Mouse (Mus musculus) liver, adult 2 months (tissue): ENCODE results near the gene Snd1. TPM values are rescaled to one million over a fixed set of nuclear protein-coding genes. Genes with fewer than 3 reads are reported as not detected.

Experiments
- DNase-seq: peaks from one replicate; pipeline ENCODE4 v3.0.0-alpha.2; 2011; ENCODE audit warnings: low read depth, low spot score; ENCODE audit errors: extremely low read depth
- H3K27ac ChIP-seq: fragments of 200-500 bp; replicated peaks from 2 replicates; pipeline ENCODE4 v1.5.1; 2012; ENCODE audit warnings: low read depth, mild to moderate bottlenecking, control low read depth, inconsistent platforms, low read length; ENCODE audit not compliant: insufficient read depth
- H3K27me3 ChIP-seq: fragments of 200-500 bp; 2 replicates; pipeline ENCODE4 v1.6.1; 2012; ENCODE audit warnings: mild to moderate bottlenecking, moderate library complexity, low read length, inconsistent platforms; ENCODE audit not compliant: control insufficient read depth, insufficient read depth
- H3K36me3 ChIP-seq: fragments of 200-500 bp; 2 replicates; pipeline ENCODE4 v1.6.1; 2012; ENCODE audit warnings: low read length, inconsistent platforms; ENCODE audit not compliant: control insufficient read depth, insufficient read depth
- H3K4me1 ChIP-seq: fragments of 200-500 bp; 2 replicates; pipeline ENCODE4 v1.6.1; 2011; ENCODE audit warnings: low read length; ENCODE audit not compliant: control insufficient read depth, insufficient read depth
- H3K4me3 ChIP-seq: fragments of 200-500 bp; 2 replicates; pipeline ENCODE4 v1.5.1; 2011; ENCODE audit warnings: low read depth, mild to moderate bottlenecking, control low read depth, low read length, moderate library complexity; ENCODE audit not compliant: insufficient read depth
- H3K79me2 ChIP-seq: fragments of 200-500 bp; 2 replicates; pipeline ENCODE4 v1.6.1; 2012; ENCODE audit warnings: inconsistent platforms, mild to moderate bottlenecking, low read length, moderate library complexity; ENCODE audit not compliant: control insufficient read depth, insufficient read depth
- H3K9ac ChIP-seq: fragments of 200-500 bp; 2 replicates; pipeline ENCODE4 v1.6.1; 2012; ENCODE audit warnings: low read depth, mild to moderate bottlenecking, control low read depth, inconsistent platforms, low read length
- CTCF ChIP-seq: fragments of 200-500 bp; IDR thresholded peaks from 2 replicates; pipeline ENCODE4 v1.5.1; 2011; ENCODE audit warnings: low read depth, low read length, control low read depth
- POLR2A ChIP-seq: fragments of 200-500 bp; IDR thresholded peaks from 2 replicates; pipeline ENCODE4 v1.6.1; 2011; ENCODE audit warnings: low read length, control low read depth; ENCODE audit not compliant: insufficient read depth; ENCODE audit errors: extremely low read depth
- WGBS: fragments of 180-500 bp; shearing (Covaris S2); methylation state at CpG from one replicate; pipeline ENCODE4 v1.1.7; 2018; 5-methylcytosine and 5-hydroxymethylcytosine counted together
- polyA plus RNA-seq: library from polyadenylated mRNA; depleted of rRNA; stranded (reverse); fragments of >200 nt; gene quantifications from 2 replicates; pipeline ENCODE4 v1.2.3, GENCODE M21; 2012
- total RNA-seq: library from RNA; depleted of rRNA; stranded (reverse); fragments of >200 nt; gene quantifications from 2 replicates; pipeline ENCODE4 v1.2.3, GENCODE M21; 2014

Gene Snd1
- total and polyA plus RNA-seq, 2 experiments: 64.2 to 88.6 TPM

GRCm38 (mm10) chr6:28704612-28705011, 229.7 kb downstream of the Snd1 start:
- Histone ChIP-seq H3K27me3 (no peaks in the 10 kb centered on the region), H3K9ac (no peak overlapping the region), H3K4me3 (no peak overlapping the region), H3K36me3 (peaks cover 14% of the 10 kb centered on the region), H3K4me1 (no peaks in the 10 kb centered on the region; the same call in 1 of the 2 replicates), H3K79me2 (no peaks in the 10 kb centered on the region; the same call in 1 of the 2 replicates), H3K27ac (no peak overlapping the region)
- WGBS: 25% methylated on average over 6 of the region's 6 CpGs
- peak; percentile 46 for DNase-seq
- TF ChIP-seq POLR2A: no peak
- no peak for TF ChIP-seq CTCF

- Histone ChIP-seq H3K4me3 (no peak overlapping the region), H3K36me3 (peaks cover 13% of the 10 kb centered on the region), H3K27me3 (no peaks in the 10 kb centered on the region), H3K9ac (no peak overlapping the region), H3K4me1 (no peaks in the 10 kb centered on the region; the same call in 1 of the 2 replicates), H3K27ac (no peak overlapping the region), H3K79me2 (no peaks in the 10 kb centered on the region; the same call in 1 of the 2 replicates)
- TF ChIP-seq CTCF (no peak), POLR2A (no peak)
- no peak for DNase-seq
- 84% methylated on average over 6 of the region's 6 CpGs for WGBS
Measured at GRCm38 (mm10) chr6:28705384-28706107, 230.6 kb downstream of the Snd1 start.

GRCm38 (mm10) chr6:28706108-28706975, 231.4 kb downstream of the Snd1 start:
- DNase-seq: no peak
- 81% methylated on average over 8 of the region's 8 CpGs for WGBS
- TF ChIP-seq POLR2A (no peak), CTCF (no peak)
- H3K4me1 ChIP-seq: no peaks in the 10 kb centered on the region; the same call in 1 of the 2 replicates
- peaks cover 15% of the 10 kb centered on the region for H3K36me3 ChIP-seq
- H3K79me2 ChIP-seq: no peaks in the 10 kb centered on the region; the same call in 1 of the 2 replicates
- no peak overlapping the region for H3K4me3 ChIP-seq
- H3K27me3 ChIP-seq: no peaks in the 10 kb centered on the region
- H3K27ac ChIP-seq: no peak overlapping the region
- no peak overlapping the region for H3K9ac ChIP-seq

GRCm38 (mm10) chr6:28706976-28707592, 232.1 kb downstream of the Snd1 start:
- no peak for DNase-seq
- no peak overlapping the region for H3K9ac ChIP-seq
- WGBS: 58% methylated on average over 12 of the region's 12 CpGs
- H3K79me2 ChIP-seq: 0 out of 2 replicates have a peak, but pooled peaks cover under 1% of the 10 kb centered on the region
- no peak overlapping the region for H3K27ac ChIP-seq
- TF ChIP-seq POLR2A: no peak
- TF ChIP-seq CTCF: no peak
- no peaks in the 10 kb centered on the region; the same call in 1 of the 2 replicates for H3K4me1 ChIP-seq
- no peak overlapping the region for H3K4me3 ChIP-seq
- peaks cover 15% of the 10 kb centered on the region for H3K36me3 ChIP-seq
- H3K27me3 ChIP-seq: no peaks in the 10 kb centered on the region

GRCm38 (mm10) chr6:28710035-28710434, 235.1 kb downstream of the Snd1 start:
- Histone ChIP-seq H3K4me3 (no peak overlapping the region), H3K27me3 (no peaks in the 10 kb centered on the region), H3K27ac (no peak overlapping the region), H3K79me2 (peaks cover 4% of the 10 kb centered on the region; the same call in 1 of the 2 replicates), H3K4me1 (no peaks in the 10 kb centered on the region; the same call in 1 of the 2 replicates), H3K9ac (no peak overlapping the region), H3K36me3 (peaks cover 17% of the 10 kb centered on the region)
- no peak for DNase-seq
- WGBS: 63% methylated on average over 2 of the region's 2 CpGs
- TF ChIP-seq POLR2A (no peak), CTCF (no peak)
